Mouse (Mus musculus): ENCODE measurements around the gene Meltf. TPM values are rescaled to one million over a fixed set of nuclear protein-coding genes. Genes with fewer than 3 reads are reported as not detected.
A peak's percentile ranks its signal among the peaks of the same experiment; 100 is the strongest.

Gene Meltf
- total and polyA plus RNA-seq, 3 experiments, result not detected

DNA sequence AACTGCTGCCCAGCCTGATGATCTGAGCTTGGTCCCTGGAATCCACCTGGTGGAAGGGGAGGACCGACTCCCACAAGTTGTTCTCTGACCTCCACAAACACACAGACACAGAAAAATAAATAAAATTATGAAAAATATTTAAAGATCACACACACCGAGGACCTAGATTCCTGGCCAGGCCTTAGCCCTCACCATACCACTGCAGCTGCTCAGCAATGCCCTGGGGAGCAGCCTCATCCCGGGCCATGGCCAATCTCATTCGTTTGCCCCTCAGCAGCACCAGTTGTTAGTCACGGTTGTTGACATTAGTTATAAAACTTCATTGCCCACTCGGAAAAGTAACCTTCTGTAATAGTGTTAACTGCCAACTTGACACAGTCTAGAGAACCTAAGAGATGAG, 558 bp upstream of the Meltf start:
- H3K9ac ChIP-seq (ENCODE audit: control insufficient read depth, low read depth, low read length, poor library complexity, severe bottlenecking), result no peak overlapping the region
- no peaks in the 10 kb centered on the region for H3K79me2 ChIP-seq (ENCODE audit: control insufficient read depth, insufficient read depth, low read length, poor library complexity)
- no peak for DNase-seq (ENCODE audit: low read depth, low spot score)
- H3K4me1 ChIP-seq (ENCODE audit: control insufficient read depth in 1 of 2, insufficient read depth in 2 of 2, low read length in 2 of 2), result peaks cover 0 to 6% of the 10 kb centered on the region in 2 experiments; a peak in 1 of 4 replicates
- H3K27ac ChIP-seq (ENCODE audit: control insufficient read depth, low read depth, low read length), result no peak overlapping the region
- no peaks in the 10 kb centered on the region for H3K36me3 ChIP-seq (ENCODE audit: control insufficient read depth in 1 of 2, insufficient read depth in 2 of 2, low read length in 2 of 2)
- TF ChIP-seq SMC3 (IDR thresholded peaks at IDR 0.05; ENCODE audit: low read depth, low read length) (no peak), MAZ (IDR thresholded peaks at IDR 0.05; ENCODE audit: low read depth, low read length) (no peak), RCOR1 (IDR thresholded peaks at IDR 0.05; ENCODE audit: low read depth, low read length) (no peak), ELF1 (IDR thresholded peaks at IDR 0.05; ENCODE audit: low read depth, low read length) (no peak), MAX (IDR thresholded peaks at IDR 0.05; ENCODE audit: low read length) (no peak)
- H3K9me3 ChIP-seq (replicated peaks; ENCODE audit: insufficient read depth, low read length), result no peaks in the 10 kb centered on the region
- no peak overlapping the region for H3K4me3 ChIP-seq (ENCODE audit: control insufficient read depth in 1 of 2, insufficient read depth in 1 of 2, low read depth in 2 of 2, low read length in 2 of 2)
- no peaks in the 10 kb centered on the region for H3K27me3 ChIP-seq (ENCODE audit: control insufficient read depth in 1 of 2, insufficient read depth in 2 of 2, low read length in 2 of 2)

DNA sequence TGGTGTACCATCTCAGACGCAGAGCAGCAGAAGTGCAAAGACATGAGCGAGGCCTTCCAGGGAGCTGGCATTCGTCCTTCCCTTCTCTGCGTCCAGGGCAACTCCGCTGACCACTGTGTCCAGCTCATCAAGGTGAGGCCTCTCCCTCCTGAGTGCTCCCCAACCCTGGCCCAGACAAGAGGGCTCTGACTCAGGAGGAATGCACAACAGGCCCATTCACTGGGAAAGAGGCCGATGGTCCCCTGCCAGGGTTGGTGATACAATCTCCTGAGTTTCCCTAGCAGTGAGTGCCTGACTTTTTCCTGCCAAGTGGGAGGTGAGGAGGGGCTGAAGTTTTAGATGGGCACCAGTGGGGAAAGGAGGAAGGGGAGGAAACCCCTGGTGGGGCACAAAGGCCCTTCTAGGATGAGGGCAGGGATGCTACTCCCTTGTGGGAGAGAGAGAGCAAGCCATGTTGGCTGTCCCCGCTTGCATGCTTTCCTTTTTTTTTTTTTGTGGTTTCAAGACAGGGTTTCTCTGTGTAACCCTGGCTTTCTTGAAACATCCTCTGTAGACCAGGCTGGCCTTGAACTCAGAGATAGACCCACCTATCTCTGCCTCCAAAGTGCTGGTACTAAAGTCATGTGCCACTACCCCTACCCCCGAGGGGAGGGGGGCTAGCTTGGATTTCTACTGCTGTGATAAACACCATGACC, 1.7 kb downstream of the Meltf start:
- no peaks in the 10 kb centered on the region for H3K36me3 ChIP-seq (ENCODE audit: control insufficient read depth in 1 of 2, insufficient read depth in 2 of 2, low read length in 2 of 2)
- no peaks in the 10 kb centered on the region for H3K27me3 ChIP-seq (ENCODE audit: control insufficient read depth in 1 of 2, insufficient read depth in 2 of 2, low read length in 2 of 2)
- no peak overlapping the region for H3K4me3 ChIP-seq (ENCODE audit: control insufficient read depth in 1 of 2, insufficient read depth in 1 of 2, low read depth in 2 of 2, low read length in 2 of 2)
- no peak overlapping the region for H3K27ac ChIP-seq (ENCODE audit: control insufficient read depth, low read depth, low read length)
- DNase-seq (ENCODE audit: low read depth, low spot score), result no peak
- H3K79me2 ChIP-seq (ENCODE audit: control insufficient read depth, insufficient read depth, low read length, poor library complexity), result no peaks in the 10 kb centered on the region
- no peak overlapping the region for H3K9ac ChIP-seq (ENCODE audit: control insufficient read depth, low read depth, low read length, poor library complexity, severe bottlenecking)
- peaks cover 0 to 13% of the 10 kb centered on the region in 2 experiments; a peak in 2 of 4 replicates for H3K4me1 ChIP-seq (ENCODE audit: control insufficient read depth in 1 of 2, insufficient read depth in 2 of 2, low read length in 2 of 2)
- TF ChIP-seq ZNF384 (IDR thresholded peaks at IDR 0.05; ENCODE audit: low read depth, low read length) (peak; percentile 84), ELF1 (IDR thresholded peaks at IDR 0.05; ENCODE audit: low read depth, low read length) (no peak)
- no peaks in the 10 kb centered on the region for H3K9me3 ChIP-seq (replicated peaks; ENCODE audit: insufficient read depth, low read length)

DNA sequence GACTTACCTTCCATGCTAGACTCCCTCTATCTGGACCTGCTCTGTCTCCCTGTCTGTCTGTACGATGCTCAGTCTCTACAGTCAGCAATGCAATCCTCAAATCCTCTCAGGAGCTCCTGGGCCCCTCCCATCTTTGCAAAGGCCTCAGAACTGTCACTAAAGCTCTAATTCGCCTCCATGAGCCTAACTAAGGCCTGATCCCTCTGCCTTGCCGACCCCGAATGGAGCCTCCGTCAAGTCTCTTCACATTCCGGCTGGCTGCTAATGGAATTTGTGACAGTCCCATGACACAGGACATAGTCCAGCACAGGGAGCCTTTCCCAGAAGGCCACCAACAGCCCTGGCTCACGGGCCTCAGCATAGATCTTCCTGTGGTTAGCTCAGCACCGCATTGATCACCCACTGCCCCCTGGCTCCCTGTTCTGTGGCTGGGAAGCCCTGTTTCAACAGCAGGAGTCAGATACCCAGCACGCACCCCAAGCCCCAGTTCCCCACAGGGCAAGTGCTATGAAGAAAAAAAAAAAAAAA, 3.8 kb downstream of the Meltf start:
- Histone ChIP-seq H3K9me3 (replicated peaks; ENCODE audit: insufficient read depth, low read length) (no peaks in the 10 kb centered on the region), H3K27me3 (ENCODE audit: control insufficient read depth in 1 of 2, insufficient read depth in 2 of 2, low read length in 2 of 2) (peaks cover 2 to 4% of the 10 kb centered on the region in 2 experiments; a peak in 2 of 4 replicates), H3K79me2 (ENCODE audit: control insufficient read depth, insufficient read depth, low read length, poor library complexity) (no peaks in the 10 kb centered on the region), H3K36me3 (ENCODE audit: control insufficient read depth in 1 of 2, insufficient read depth in 2 of 2, low read length in 2 of 2) (no peaks in the 10 kb centered on the region), H3K4me1 (ENCODE audit: control insufficient read depth in 1 of 2, insufficient read depth in 2 of 2, low read length in 2 of 2) (peaks cover 0 to 13% of the 10 kb centered on the region in 2 experiments; a peak in 2 of 4 replicates), H3K9ac (ENCODE audit: control insufficient read depth, low read depth, low read length, poor library complexity, severe bottlenecking) (no peak overlapping the region), H3K27ac (ENCODE audit: control insufficient read depth, low read depth, low read length) (no peak overlapping the region), H3K4me3 (ENCODE audit: control insufficient read depth in 1 of 2, insufficient read depth in 1 of 2, low read depth in 2 of 2, low read length in 2 of 2) (no peak overlapping the region)
- DNase-seq (ENCODE audit: low read depth, low spot score), result no peak
- TF ChIP-seq E2F4 (IDR thresholded peaks at IDR 0.05; ENCODE audit: borderline replicate concordance, low read depth, low read length), result no peak
- TF ChIP-seq CHD1 (IDR thresholded peaks at IDR 0.05; ENCODE audit: low read depth, low read length), result no peak
